Comparison of ENCODE assay signal across 8 mouse cellular contexts in the genomic region with DNA sequence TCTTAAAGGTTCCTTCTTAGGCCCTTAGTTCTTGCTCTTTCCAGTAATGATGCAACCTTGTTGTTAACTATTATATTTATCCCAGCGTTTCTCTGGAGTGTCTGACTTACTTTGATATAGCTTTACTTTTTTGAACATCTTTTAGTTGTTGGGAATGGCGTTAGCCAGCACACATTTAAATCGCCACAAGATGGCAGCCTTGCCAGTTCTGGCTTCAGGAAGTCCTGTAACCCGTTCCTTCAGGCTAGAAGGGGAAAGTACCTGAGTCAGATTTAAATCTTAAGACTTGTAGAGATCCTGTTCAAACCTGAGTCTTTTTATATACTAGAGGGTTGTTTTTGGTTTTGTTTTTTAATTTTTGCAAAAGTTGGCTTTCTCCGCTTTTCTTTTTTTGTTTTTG. TPM values are rescaled to one million over a fixed set of nuclear protein-coding genes. Genes with fewer than 3 reads are reported as not detected.
DNase-seq lines count a peak whose midpoint lies in the region; ATAC-seq and TF ChIP-seq lines count a peak whose summit lies in the region.

No protein-coding gene starts in this region.

- H3K4me2 ChIP-seq in liver, postnatal 0 days (ENCODE audit: low read depth, low read length): no peak overlapping the region

- TF ChIP-seq POLR2A in bone marrow, adult 2 months (IDR thresholded peaks at IDR 0.05; ENCODE audit: borderline replicate concordance, control insufficient read depth, low read depth, low read length): no peak
- TF ChIP-seq POLR2A in kidney, adult 2 months (IDR thresholded peaks at IDR 0.05; ENCODE audit: low read depth, low read length): no peak

- DNase-seq in ovary, postnatal 36 days (ENCODE audit: low spot score): peak; percentile 57
- DNase-seq in ovary, adult 18-20 months (ENCODE audit: low spot score): no peak
- DNase-seq in forelimb bud, embryonic 11.5 days (ENCODE audit: low read depth, low spot score): peak; percentile 66
- peak; percentile 79 for DNase-seq in kidney, adult 2 months
- DNase-seq in liver, postnatal 0 days: peak; percentile 63
- DNase-seq in right cerebral cortex, adult 18-20 months: peak; percentile 74
- DNase-seq in Muller cell, postnatal 12 days (ENCODE audit: inconsistent ontology term): no peak

- no peak overlapping the region for H3K9ac ChIP-seq in liver, postnatal 0 days (replicated peaks)

- H3K27me3 ChIP-seq in kidney, adult 2 months (replicated peaks; ENCODE audit: control insufficient read depth, insufficient read depth, low read length): no peaks in the 10 kb centered on the region
- no peaks in the 10 kb centered on the region for H3K27me3 ChIP-seq in liver, postnatal 0 days (ENCODE audit: insufficient read depth, low read length)

- no peak for ATAC-seq in liver, postnatal 0 days

- no peaks in the 10 kb centered on the region for H3K36me3 ChIP-seq in kidney, adult 2 months (ENCODE audit: control insufficient read depth, insufficient read depth, low read length)
- no peaks in the 10 kb centered on the region for H3K36me3 ChIP-seq in liver, postnatal 0 days (replicated peaks; ENCODE audit: insufficient read depth, low read length)

- WGBS in bone marrow, adult 2 months: 13% methylated on average over 5 of the region's 5 CpGs
- WGBS in kidney, adult 2 months: 16% methylated on average over 5 of the region's 5 CpGs
- 16% methylated on average over 5 of the region's 5 CpGs for WGBS in liver, postnatal 0 days (ENCODE audit: insufficient replicate concordance)

- H3K27ac ChIP-seq in bone marrow, adult 2 months (ENCODE audit: control insufficient read depth, insufficient read depth, low read depth, low read length, poor library complexity): no peak overlapping the region
- H3K27ac ChIP-seq in kidney, adult 2 months (ENCODE audit: insufficient read depth, low read depth, low read length): no peak overlapping the region
- no peak overlapping the region for H3K27ac ChIP-seq in liver, postnatal 0 days (ENCODE audit: low read depth)

- H3K4me3 ChIP-seq in bone marrow, adult 2 months (replicated peaks; ENCODE audit: control insufficient read depth, low read depth, low read length): no peak overlapping the region
- H3K4me3 ChIP-seq in kidney, adult 2 months (ENCODE audit: insufficient read depth, low read depth, low read length): no peak overlapping the region
- H3K4me3 ChIP-seq in liver, postnatal 0 days (ENCODE audit: low read depth, low read length): no peak overlapping the region

- TF ChIP-seq EP300 in liver, postnatal 0 days (IDR thresholded peaks at IDR 0.05; ENCODE audit: low read depth): no peak

- TF ChIP-seq CTCF in bone marrow, adult 2 months (IDR thresholded peaks at IDR 0.05; ENCODE audit: control insufficient read depth, insufficient read depth, low read length): peak; percentile 69
- peak; percentile 81 for TF ChIP-seq CTCF in kidney, adult 2 months (conservative IDR thresholded peaks at IDR 0.05; ENCODE audit: insufficient read depth, insufficient read length, low read depth, low read length)
- peak; percentile 79 for TF ChIP-seq CTCF in liver, postnatal 0 days (IDR thresholded peaks at IDR 0.05; ENCODE audit: low read depth)

- peaks cover 3% of the 10 kb centered on the region; the same call in 1 of the 2 replicates for H3K4me1 ChIP-seq in bone marrow, adult 2 months (ENCODE audit: control insufficient read depth, insufficient read depth, low read length)
- H3K4me1 ChIP-seq in kidney, adult 2 months (ENCODE audit: control insufficient read depth, insufficient read depth, low read length): no peaks in the 10 kb centered on the region
- H3K4me1 ChIP-seq in liver, postnatal 0 days (ENCODE audit: insufficient read depth): no peaks in the 10 kb centered on the region; the same call in 1 of the 2 replicates

- H3K9me3 ChIP-seq in liver, postnatal 0 days (ENCODE audit: low read length): no peaks in the 10 kb centered on the region

RNA-seq across cellular contexts. Expression of gene Cap1, which starts 12.5 kb away (rescaled TPM):
- polyA plus RNA-seq in bone marrow, adult 2 months (2011; ENCODE audit: insufficient read depth, insufficient read length, low replicate concordance, missing spikeins): 213 and 346 TPM in 2 replicates
- 89.3 and 101 TPM in 2 replicates for polyA plus RNA-seq in kidney, adult 2 months (2012; rRNA removed)
- 22.3 and 28.4 TPM in 2 replicates for polyA plus RNA-seq in liver, postnatal 0 days (2015; fragmentation: Nextera tagmentation; extraction: Ambion mirVana)

Comparison
In these comparisons a context has a peak if more than half of its experiments do, and no peak if none do; other contexts are left out.
1. DNase-seq: peak in ovary, postnatal 36 days (single experiment), forelimb bud, embryonic 11.5 days (single experiment), kidney, adult 2 months (single experiment), liver, postnatal 0 days (single experiment) and right cerebral cortex, adult 18-20 months (single experiment); none in ovary, adult 18-20 months (single experiment) and Muller cell, postnatal 12 days (single experiment).
2. Peak in every context shown above with its lines, with median percentiles within 50 percentile points of each other: CTCF ChIP-seq.